Mouse (Mus musculus) liver, embryonic 11.5 days (tissue): ENCODE data around the gene Olfr995. TPM values are rescaled to one million over a fixed set of nuclear protein-coding genes. Genes with fewer than 3 reads are reported as not detected.

Experiments
- polyA plus RNA-seq: library from polyadenylated mRNA; unstranded; fragments of >200 nt; fragmentation: Nextera tagmentation; extraction: Ambion mirVana; gene quantifications from 2 replicates; pipeline ENCODE4 v1.2.1, GENCODE M21; 2014

The Olfr995 gene
- polyA plus RNA-seq, 1 experiment from 2014 or later = not detected

Other genes starting within 250 kb of the Olfr995 start
- 0.32 and 0.51 TPM in 2 replicates for gene Lrrc55, start 246.4 kb downstream of the Olfr995 start, polyA plus RNA-seq
- not detected in 2 replicates for gene Olfr987, start 104.3 kb downstream of the Olfr995 start, polyA plus RNA-seq
- gene Olfr988, start 80.4 kb downstream of the Olfr995 start, polyA plus RNA-seq = not detected in 2 replicates
- not detected in 2 replicates for gene Olfr992, start 34.2 kb downstream of the Olfr995 start, polyA plus RNA-seq
- gene Olfr993, start 28.8 kb downstream of the Olfr995 start, polyA plus RNA-seq = not detected in 2 replicates
- not detected in 2 replicates for gene Olfr994, start 7.2 kb downstream of the Olfr995 start, polyA plus RNA-seq
- gene 4833423E24Rik, start 75.4 kb upstream of the Olfr995 start, polyA plus RNA-seq = not detected in 2 replicates
- gene Olfr996, start 135.6 kb upstream of the Olfr995 start, polyA plus RNA-seq = not detected in 2 replicates
- gene Olfr998, start 145.3 kb upstream of the Olfr995 start, polyA plus RNA-seq = not detected in 2 replicates
- gene Olfr1000, start 168.3 kb upstream of the Olfr995 start, polyA plus RNA-seq = not detected in 2 replicates
- gene Olfr1002, start 207.1 kb upstream of the Olfr995 start, polyA plus RNA-seq = not detected in 2 replicates
- gene Olfr154, start 220.8 kb upstream of the Olfr995 start, polyA plus RNA-seq = not detected in 2 replicates
- not detected in 2 replicates for gene Olfr1006, start 235.1 kb upstream of the Olfr995 start, polyA plus RNA-seq
- gene Olfr1008, start 245.8 kb upstream of the Olfr995 start, polyA plus RNA-seq = not detected in 2 replicates